Mouse (Mus musculus) midbrain, embryonic 11.5 days (tissue): Measurements from ENCODE around the gene Ap2s1. TPM values are rescaled to one million over a fixed set of nuclear protein-coding genes. Genes with fewer than 3 reads are reported as not detected.

Source experiments
- polyA plus RNA-seq: library from polyadenylated mRNA; unstranded; fragments of >200 nt; fragmentation: Nextera tagmentation; extraction: Ambion mirVana; gene quantifications from 2 replicates; pipeline ENCODE4 v1.2.1, GENCODE M21; 2014

Ap2s1 gene
- polyA plus RNA-seq, 1 experiment from 2014 or later, result 300 TPM

Other genes with a start within 250 kb of the Ap2s1 start
- gene Arhgap35, start 123.4 kb upstream of the Ap2s1 start, polyA plus RNA-seq, result 32.5 and 33.3 TPM in 2 replicates
- not detected in 2 replicates for gene Ceacam15, start 62.7 kb upstream of the Ap2s1 start, polyA plus RNA-seq
- not detected in 2 replicates for gene Ceacam9, start 16.5 kb upstream of the Ap2s1 start, polyA plus RNA-seq
- 20.7 and 23.2 TPM in 2 replicates for gene Slc1a5, start 42.9 kb downstream of the Ap2s1 start, polyA plus RNA-seq
- gene Strn4, start 77.5 kb downstream of the Ap2s1 start, polyA plus RNA-seq, result 111 and 115 TPM in 2 replicates
- gene Fkrp, start 78.3 kb downstream of the Ap2s1 start, polyA plus RNA-seq, result 24.3 and 25.9 TPM in 2 replicates
- 9.2 and 10.3 TPM in 2 replicates for gene Prkd2, start 104.5 kb downstream of the Ap2s1 start, polyA plus RNA-seq
- 4.8 and 5.3 TPM in 2 replicates for gene Dact3, start 136.9 kb downstream of the Ap2s1 start, polyA plus RNA-seq
- 9.7 and 10.2 TPM in 2 replicates for gene Gng8, start 153.4 kb downstream of the Ap2s1 start, polyA plus RNA-seq
- 0.94 and 1.2 TPM in 2 replicates for gene Ptgir, start 168.1 kb downstream of the Ap2s1 start, polyA plus RNA-seq
- gene Calm3, start 185.7 kb downstream of the Ap2s1 start, polyA plus RNA-seq, result 284 and 295 TPM in 2 replicates
- gene Pnmal2, start 206.3 kb downstream of the Ap2s1 start, polyA plus RNA-seq, result 8.3 and 8.6 TPM in 2 replicates
- gene Pnmal1, start 221.3 kb downstream of the Ap2s1 start, polyA plus RNA-seq, result 22.5 and 23.7 TPM in 2 replicates
- gene Gm42372, start 244.7 kb downstream of the Ap2s1 start, polyA plus RNA-seq, result 1.6 and 2.5 TPM in 2 replicates